Mouse (Mus musculus): ENCODE measurements around the gene Hist1h3g.

Gene Hist1h3g

DNA sequence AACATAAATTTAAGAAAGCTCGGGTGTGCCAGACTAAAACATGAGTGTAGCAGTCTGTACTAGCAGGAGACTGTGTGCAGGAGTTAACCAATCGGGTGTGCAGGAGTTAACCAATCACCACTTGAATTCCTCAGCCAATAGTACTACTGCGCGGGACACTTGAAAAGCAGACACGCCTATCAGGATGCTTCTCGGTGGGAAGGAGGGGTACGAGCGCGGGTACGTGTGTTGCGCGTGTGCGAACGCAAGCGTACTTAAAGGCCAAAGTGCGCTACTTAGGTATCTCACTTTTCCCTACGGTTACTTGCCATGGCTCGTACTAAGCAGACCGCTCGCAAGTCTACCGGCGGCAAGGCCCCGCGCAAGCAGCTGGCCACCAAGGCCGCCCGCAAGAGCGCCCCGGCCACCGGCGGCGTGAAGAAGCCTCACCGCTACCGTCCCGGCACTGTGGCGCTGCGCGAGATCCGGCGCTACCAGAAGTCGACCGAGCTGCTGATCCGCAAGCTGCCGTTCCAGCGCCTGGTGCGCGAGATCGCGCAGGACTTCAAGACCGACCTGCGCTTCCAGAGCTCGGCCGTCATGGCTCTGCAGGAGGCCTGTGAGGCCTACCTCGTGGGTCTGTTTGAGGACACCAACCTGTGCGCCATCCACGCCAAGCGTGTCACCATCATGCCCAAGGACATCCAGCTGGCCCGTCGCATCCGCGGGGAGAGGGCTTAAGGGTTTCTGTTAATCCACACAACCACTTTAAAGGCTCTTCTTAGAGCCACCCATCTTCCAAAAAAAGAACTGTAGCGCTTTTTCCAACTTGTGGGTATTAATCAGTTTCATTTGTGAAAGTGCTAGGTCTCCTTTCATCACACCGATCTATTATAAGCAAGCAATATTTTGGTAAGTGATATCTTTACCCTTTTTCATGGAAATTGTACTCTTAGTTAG lies at the start of gene Hist1h3g:
Gene Hist1h3g, plus strand, starts transcription at position 286 of the 939 bp plus-strand sequence.
- ATAC-seq (ENCODE audit: insufficient number of reproducible peaks, low FRiP score, low TSS enrichment), result peak; percentile 87

DNA sequence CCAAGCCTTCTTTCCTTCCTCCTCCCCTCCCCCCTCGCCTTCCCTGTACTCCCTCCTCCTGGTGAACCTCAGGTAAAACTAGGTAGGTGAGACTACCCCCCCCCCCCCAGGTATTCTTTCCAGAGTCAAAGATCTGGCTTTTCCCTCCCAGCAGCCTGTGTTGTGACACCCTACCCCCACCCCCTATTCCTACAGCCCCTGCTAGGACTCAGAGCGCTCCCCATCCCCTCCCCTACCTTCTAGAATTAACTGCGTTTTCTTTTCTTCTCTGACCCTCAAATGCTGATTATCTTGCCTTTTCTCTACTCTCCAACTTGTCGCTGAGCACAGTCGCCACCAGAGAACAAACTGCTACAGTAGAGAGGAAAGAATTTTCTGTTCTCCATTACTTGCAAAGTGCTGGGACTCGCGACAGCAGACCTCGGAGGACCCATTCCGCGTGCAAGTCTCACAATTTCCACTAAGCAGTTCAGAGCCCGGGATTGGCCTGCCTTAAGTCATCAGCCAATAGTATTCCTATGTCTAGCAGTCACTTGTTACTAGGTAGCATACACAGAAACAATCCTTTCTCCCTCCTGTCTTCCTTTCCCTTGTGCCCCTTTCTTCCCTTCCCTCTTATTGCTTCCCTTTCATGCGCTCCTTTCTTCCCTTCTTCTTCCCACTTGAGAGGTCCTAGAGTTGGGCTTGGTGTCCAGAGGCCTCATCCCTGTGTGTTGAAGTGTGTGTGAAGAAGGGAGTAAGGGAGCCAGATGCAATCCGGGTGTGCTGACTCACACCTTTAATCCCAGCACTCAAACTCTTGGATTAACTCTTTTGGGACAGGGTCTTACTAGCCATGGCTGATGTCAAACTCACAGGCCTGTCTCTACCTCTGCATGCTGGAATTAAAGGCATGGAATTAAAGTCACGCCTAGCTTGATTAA lies 46.6 kb upstream of the Hist1h3g start, which contains the start of gene Btn2a2:
Gene Btn2a2, minus strand, starts transcription at position 458 of the 923 bp plus-strand sequence.
- peak; percentile 99 for ATAC-seq (ENCODE audit: insufficient number of reproducible peaks, low FRiP score, low TSS enrichment)

DNA sequence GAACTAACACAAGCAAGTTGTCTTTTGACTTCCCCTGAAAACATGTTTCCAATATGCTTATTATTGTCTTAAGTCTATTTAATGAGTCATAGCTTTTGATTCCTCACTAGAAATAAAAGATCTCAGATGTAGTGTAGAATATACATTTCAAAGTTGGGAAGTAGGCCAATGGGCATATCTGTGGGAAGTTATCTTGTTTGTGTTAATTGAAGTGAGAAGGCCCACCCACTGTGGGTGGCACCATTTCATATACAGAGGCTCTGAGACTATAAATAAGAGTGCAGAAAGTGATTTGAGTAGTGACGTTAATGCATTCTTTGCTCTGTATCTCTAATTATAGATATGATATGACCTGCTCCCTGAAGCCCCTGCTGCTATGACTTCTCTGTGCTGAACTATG lies 44.4 kb upstream of the Hist1h3g start:
- no peak for ATAC-seq (ENCODE audit: insufficient number of reproducible peaks, low FRiP score, low TSS enrichment)

DNA sequence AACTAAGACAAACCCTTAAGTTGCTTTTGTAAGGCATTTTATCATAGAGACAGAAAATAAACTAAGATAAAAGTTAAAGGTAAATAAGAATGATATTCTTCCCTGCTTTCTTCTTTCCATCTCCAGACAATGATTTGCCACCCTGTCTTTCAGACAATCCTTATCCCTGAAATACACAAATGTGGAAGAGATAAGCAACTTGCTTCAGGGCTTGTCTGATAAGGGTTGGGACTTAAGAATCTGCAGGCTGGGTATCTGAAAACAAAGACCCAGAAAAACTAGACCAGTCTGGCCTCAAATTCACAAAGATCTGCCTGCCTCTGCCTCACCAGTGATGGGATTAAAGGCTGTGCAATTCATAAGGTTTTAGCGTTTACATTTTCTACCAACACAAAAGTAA lies 44.0 kb upstream of the Hist1h3g start:
- no peak for ATAC-seq (ENCODE audit: insufficient number of reproducible peaks, low FRiP score, low TSS enrichment)

DNA sequence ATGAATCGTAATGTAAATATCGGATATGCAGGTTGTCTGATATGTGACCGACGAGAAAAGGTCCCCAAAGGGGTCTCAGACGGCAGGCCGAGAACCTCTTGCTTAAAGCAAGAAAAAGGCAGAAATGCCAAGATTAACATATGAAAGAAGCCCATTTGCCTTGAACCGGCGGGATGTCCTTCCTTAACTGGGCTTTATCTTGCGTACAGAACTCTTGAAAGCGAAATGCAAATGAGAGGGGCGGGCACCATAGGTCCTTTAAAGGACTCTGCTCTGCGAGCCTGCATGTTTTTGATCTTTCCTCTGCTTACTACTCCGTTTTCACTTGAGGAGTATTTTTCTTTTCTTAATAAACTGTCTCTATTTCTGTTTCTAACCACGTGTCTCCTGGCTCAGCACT lies 43.2 kb upstream of the Hist1h3g start:
- no peak for ATAC-seq (ENCODE audit: insufficient number of reproducible peaks, low FRiP score, low TSS enrichment)

DNA sequence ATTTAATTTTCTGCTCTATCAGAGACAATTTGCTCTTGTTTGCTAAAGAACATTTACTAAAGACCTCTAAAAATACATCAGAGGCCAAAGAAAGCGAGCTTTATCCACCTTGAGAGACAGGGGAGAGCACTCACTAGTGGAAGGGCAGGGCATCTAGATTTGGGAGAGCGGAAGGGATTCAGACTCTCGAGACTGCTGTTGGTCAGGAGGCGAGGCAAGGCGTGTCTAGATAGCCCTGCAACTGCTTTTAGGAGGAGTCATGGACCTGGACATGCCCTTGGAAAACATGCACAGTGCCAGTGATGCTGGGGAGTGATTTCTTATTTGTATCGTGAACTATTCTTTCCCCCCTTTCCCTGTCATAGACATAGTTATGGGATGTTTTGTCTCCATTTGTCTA lies 39.7 kb upstream of the Hist1h3g start:
- ATAC-seq (ENCODE audit: insufficient number of reproducible peaks, low FRiP score, low TSS enrichment), result no peak

DNA sequence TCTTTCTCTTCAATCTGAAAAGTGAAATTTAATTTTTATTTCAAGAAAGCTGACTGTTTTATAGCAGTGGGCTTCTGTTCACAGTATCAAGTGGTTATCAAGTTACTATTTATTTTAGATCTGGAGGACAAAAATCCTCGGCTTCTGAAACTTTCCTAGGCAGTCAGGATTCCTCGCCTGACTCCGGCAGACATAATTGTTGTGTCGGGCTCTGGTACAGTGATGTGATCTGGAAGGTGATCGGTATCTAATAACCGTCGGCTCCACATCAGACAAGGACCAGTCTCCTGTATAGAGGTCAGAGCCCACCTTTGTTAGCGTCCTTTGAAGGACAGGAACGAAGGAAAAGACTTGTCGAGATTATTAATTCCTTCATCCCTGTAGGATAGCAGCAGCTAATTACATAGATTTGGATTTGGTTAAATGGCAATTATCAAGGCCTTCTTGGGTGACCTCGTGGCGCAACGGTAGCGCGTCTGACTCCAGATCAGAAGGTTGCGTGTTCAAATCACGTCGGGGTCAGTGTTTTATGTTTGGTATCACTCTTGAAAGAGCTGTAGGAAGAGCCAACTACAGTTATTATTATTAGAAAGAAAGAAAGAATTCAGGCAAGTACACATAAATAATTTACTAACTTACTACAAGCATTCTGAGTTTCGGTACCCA lies 37.4 kb upstream of the Hist1h3g start:
- ATAC-seq (ENCODE audit: insufficient number of reproducible peaks, low FRiP score, low TSS enrichment), result no peak

DNA sequence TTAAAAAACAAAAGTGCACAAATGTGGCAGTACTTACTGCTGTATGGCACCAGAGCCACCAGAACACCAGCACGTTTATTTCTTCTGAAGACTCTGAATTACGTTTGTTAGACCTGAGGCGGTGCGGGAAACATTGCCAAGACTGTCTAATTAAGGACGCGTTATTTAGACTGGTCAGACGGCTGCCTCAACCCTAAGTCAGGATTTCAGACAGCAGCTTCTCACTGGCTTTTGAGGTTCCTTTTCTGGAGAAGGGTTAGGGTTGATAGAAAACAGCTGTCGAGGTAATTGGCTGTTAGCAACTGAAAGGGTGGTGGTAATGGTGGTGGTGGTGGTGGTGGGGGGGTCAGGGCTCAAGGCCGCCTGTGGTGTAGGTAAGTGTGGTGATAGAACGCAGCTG lies 36.6 kb upstream of the Hist1h3g start:
- ATAC-seq (ENCODE audit: insufficient number of reproducible peaks, low FRiP score, low TSS enrichment), result no peak

DNA sequence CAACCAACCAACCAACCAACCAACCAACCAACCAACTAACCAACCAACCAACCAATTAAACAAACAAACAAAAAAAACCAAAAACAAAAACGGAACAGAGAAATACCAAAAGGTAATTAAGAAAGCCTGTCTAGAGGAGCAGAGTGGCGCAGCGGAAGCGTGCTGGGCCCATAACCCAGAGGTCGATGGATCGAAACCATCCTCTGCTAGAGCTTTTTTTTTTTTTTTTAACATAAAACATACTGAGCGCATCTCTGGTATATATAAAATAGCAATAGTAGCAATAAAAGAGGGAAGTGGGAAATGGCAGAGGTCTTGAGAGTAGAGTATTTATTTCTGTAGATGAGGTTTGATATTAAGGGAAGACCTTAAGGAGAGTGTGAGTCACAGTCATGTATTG lies 35.3 kb upstream of the Hist1h3g start:
- no peak for ATAC-seq (ENCODE audit: insufficient number of reproducible peaks, low FRiP score, low TSS enrichment)

DNA sequence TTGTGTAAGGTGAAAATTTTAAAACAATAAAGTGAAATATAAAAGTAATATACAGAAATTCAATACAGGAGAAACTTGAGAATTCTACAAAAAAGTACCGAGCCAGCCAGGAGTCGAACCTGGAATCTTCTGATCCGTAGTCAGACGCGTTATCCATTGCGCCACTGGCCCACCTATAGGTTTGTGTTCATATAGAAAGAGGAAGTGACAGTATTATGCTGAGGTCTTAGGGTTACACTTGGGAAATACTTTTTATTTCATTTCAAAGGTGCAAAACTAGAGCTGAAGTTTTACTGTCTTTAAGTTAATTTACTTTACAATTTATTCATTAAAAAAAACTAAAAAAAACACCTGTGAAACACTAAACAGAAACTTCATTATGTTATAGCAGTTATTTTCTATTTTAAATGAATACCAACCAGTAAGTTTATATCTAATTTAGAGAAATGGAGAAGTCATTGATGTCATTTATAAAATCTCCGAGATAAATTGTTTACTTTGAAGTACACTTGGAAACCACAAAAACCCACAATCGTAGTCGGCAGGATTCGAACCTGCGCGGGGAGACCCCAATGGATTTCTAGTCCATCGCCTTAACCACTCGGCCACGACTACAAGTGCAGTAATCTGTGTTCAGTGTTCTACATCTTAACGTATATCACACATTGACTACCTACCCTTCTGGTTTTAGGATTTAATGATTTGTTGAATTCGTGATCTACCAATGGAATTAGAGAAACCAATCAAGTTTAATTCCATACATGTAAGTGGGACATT lies 34.6 kb upstream of the Hist1h3g start:
- no peak for ATAC-seq (ENCODE audit: insufficient number of reproducible peaks, low FRiP score, low TSS enrichment)

DNA sequence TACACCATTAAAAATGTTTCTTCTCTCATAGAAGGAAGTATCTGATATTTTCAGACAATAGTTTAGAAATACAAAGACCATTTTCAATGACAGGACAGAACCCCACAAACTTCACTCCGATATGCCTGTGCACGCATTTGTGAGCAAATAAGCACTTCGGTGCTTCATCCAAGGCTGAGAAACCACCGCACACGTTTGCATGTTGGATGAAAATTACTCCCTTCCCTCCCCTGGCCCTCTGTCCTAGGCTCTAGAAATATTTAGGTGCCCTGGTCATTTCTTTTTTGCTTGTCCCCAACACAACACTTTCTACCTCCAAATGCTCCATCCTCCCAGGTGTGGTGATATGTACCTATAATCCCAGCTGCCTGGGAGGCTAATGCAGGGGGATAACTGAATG lies 33.7 kb upstream of the Hist1h3g start:
- no peak for ATAC-seq (ENCODE audit: insufficient number of reproducible peaks, low FRiP score, low TSS enrichment)

DNA sequence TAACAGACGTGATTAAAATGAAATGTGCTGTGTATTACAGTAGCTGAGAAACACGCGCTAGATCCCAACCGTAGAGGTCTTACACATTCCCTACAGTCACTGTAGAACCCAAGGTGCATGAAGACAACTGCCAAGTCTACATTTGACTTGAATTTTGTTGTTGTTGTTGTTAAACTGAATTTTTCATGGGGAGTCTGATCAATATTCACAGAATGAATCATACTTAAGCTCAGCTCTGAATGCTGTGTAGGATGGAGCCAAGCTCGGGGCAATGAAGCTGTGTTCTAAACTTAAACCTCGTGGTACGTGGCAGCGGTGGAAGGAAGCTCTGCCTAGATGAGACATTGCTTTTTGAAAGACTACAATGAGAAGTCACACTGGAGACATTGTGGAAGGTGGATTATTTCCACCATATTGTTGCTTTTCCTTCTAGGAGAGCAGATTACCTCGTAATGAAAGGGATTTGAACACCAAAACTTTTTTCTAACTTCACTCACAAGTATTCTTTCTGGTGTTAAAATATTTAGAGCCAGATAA lies 33.1 kb upstream of the Hist1h3g start:
- ATAC-seq (ENCODE audit: insufficient number of reproducible peaks, low FRiP score, low TSS enrichment), result no peak

DNA sequence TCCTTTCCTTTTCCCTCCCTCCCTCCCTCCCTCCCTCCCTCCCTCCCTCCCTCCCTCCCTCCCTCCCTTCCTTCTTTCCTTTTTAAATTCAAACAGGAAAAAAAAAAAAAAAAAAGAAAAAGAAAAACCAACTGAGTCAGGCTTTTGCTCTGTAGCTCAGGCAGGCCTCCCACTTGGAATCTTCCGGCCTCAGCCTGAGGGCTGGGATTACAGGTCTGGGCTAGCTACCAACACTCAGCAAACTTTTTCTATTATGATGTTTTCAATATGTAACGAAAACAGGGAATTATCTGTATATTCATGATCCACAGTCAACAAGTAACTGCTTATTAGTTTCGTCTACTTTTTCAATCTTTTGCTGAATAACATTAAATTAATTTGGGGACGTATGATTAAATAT lies 32.3 kb upstream of the Hist1h3g start:
- no peak for ATAC-seq (ENCODE audit: insufficient number of reproducible peaks, low FRiP score, low TSS enrichment)

DNA sequence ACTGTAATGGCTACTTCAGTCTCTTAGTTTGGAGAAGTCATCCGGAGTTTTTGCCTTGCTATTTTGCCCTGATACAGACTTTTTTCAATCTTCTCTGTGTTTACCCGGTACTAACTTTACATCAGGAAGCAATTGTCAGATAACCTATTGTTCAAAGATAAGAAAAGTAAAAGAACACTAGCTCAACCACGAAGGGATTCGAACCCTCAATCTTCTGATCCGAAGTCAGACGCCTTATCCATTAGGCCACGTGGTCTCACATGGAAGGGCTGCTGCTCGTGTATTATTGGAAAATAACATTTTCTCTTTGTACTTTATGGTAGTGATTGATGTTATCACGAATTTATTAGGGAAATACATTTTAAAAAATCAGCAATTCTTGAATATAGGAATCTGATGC lies 31.4 kb upstream of the Hist1h3g start:
- no peak for ATAC-seq (ENCODE audit: insufficient number of reproducible peaks, low FRiP score, low TSS enrichment)

DNA sequence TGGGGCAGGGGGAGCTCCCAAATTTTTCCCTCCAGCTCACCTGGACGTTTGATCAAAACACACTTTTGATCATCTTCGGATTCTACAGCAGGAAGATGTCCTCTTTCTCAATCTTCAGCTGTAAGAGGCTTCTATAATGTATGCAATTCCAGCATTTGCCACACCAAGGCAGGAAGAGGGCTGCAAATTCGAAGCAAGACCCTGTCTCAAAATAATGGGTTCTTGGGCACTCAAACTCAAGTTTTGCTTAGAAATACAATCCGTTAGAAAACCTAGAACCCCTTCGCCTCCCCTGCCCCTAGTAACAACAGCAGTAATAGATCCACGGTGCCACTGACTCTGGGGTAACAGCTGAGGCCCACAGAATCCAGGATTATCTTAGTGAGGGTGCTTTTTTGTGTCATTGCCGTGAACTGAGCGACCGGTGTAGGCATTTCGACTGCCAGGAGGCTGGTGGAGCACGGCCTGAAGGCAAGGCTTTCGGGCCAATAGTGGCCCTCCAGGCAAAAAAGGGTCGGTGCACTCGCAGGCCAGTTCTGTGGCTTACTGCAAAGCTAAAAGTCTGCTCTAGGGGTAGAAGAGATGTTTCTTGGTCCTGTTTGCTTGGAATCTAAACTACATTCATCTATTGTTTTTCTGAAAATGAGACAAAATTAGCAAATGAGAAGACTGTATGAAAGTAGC lies 29.4 kb upstream of the Hist1h3g start:
- ATAC-seq (ENCODE audit: insufficient number of reproducible peaks, low FRiP score, low TSS enrichment), result no peak

DNA sequence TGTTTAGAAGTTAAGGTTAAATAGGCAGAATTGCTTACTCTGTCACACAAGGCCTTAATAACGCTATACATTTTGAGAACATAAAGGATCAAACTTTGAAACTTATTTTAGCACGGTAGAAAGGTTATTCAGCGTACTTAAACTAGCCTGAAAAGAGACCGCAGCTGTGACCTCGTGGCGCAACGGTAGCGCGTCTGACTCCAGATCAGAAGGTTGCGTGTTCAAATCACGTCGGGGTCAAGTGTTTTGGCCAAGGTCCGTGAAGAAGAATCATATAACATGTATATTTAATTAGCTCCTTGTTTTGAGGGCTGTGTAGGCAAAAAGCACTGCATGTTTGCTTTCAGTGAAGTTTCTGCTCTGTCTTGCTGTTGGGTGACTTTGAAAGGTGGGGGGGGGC lies 28.9 kb upstream of the Hist1h3g start:
- no peak for ATAC-seq (ENCODE audit: insufficient number of reproducible peaks, low FRiP score, low TSS enrichment)

DNA sequence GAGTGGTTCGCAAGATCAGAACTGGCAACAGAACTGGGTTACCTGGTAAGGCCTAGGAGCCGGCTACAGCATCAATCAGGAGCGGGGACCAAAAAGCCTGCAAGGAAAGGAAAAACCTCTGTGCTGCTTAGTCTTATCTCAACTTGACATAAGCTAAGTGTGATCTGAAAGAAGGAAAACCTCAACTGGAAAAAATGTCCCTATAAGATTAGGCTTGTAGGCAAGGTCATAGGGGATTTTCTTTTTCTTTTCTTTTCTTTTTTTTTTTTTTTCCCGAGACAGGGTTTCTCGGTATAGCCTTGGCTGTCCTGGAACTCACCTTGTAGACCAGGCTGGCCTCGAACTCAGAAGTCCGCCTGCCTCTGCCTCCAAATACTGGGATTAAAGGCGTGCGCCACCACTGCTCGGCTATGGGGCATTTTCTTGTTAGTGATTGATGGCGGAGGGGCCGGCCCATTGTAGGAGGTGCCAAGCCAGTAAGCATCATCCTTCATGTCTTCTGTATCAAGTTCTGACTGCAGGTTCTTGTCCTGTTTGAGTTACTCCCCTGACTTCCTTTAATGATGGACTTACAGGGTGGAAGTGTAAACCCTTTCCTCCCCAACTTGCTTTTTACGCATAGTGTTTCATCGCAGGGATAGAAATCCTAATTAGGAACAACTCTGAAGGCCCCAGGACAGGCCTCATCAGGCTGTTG lies 28.3 kb upstream of the Hist1h3g start:
- ATAC-seq (ENCODE audit: insufficient number of reproducible peaks, low FRiP score, low TSS enrichment), result no peak

DNA sequence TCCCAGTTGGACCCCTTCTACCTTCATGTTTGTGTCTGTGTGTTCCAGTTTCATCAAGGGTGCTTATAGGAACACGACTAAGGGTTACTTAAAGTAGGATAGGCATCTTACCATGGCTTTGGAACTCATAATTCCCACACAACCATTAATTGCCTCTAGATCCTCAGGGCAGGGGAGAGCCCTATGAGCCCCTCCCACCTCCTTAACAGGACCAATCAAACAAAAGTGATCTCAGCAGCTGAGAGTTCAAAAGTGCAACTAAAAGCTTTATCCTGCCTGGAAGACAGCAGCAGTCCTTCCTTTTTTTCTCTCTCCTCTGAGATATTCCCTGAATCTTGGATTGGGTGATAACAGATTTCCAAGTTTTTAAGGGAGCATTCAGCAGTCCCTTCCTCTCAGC lies 25.1 kb upstream of the Hist1h3g start:
- ATAC-seq (ENCODE audit: insufficient number of reproducible peaks, low FRiP score, low TSS enrichment), result no peak

All from cerebellum, adult (tissue).